In genomic region chr9:35541024-35541423, GRCm38 (mm10) we compare ENCODE assay signal across 22 mouse cellular contexts. TPM values are rescaled to one million over a fixed set of nuclear protein-coding genes. Genes with fewer than 3 reads are reported as not detected.
DNase-seq lines count a peak whose midpoint lies in the region; ATAC-seq and TF ChIP-seq lines count a peak whose summit lies in the region.
"Had no signal": no experiment of that assay in that cellular context is flagged by ENCODE, and none has a peak within 500 bp of the region (broad histone marks: within the 10 kb centered on the region; RNA-seq: fewer than 3 reads in every experiment).

No protein-coding gene starts in this region.

- ATAC-seq in forebrain, embryonic 11.5 days (replicated peaks; ENCODE audit: low FRiP score) = peak; percentile 38; the same call in 1 of the 2 replicates
- no peak for ATAC-seq in forebrain, embryonic 15.5 days (replicated peaks)
- peak; percentile 38; the same call in 1 of the 2 replicates for ATAC-seq in hindbrain, embryonic 13.5 days (ENCODE audit: low FRiP score)
- no peak for ATAC-seq in hindbrain, postnatal 0 days

- DNase-seq in forebrain, embryonic 11.5 days (ENCODE audit: low spot score) = no peak
- DNase-seq in hindbrain, postnatal 0 days (ENCODE audit: low spot score) = no peak
- DNase-seq in testis, postnatal 10 days (ENCODE audit: low spot score) = peak; percentile 33
- DNase-seq in testis, postnatal 14 days (ENCODE audit: low spot score) = no peak
- no peak for DNase-seq in lung, postnatal 4 days

- H3K4me3 ChIP-seq in forebrain, embryonic 11.5 days (ENCODE audit: low read depth, low read length) = no peak overlapping the region
- no peak overlapping the region for H3K4me3 ChIP-seq in forebrain, embryonic 15.5 days
- H3K4me3 ChIP-seq in hindbrain, embryonic 13.5 days = no peak overlapping the region
- no peak overlapping the region for H3K4me3 ChIP-seq in hindbrain, postnatal 0 days (ENCODE audit: low read length)
- H3K4me3 ChIP-seq: heart, embryonic 12.5 days; left cerebral cortex, adult 2 months; liver, embryonic 15.5 days had no signal

- TF ChIP-seq CTCF in hindbrain, postnatal 0 days (IDR thresholded peaks at IDR 0.05; ENCODE audit: low read depth) = no peak

- 86% methylated on average over 5 of the region's 5 CpGs for WGBS in forebrain, embryonic 11.5 days
- WGBS in forebrain, embryonic 15.5 days = 89% methylated on average over 5 of the region's 5 CpGs
- 88% methylated on average over 5 of the region's 5 CpGs for WGBS in hindbrain, embryonic 13.5 days
- 88% methylated on average over 5 of the region's 5 CpGs for WGBS in hindbrain, postnatal 0 days

- no peak overlapping the region for H3K9ac ChIP-seq in forebrain, embryonic 11.5 days (ENCODE audit: low read length)
- H3K9ac ChIP-seq in forebrain, embryonic 15.5 days (replicated peaks) = no peak overlapping the region
- H3K9ac ChIP-seq in hindbrain, embryonic 13.5 days = no peak overlapping the region
- H3K9ac ChIP-seq in hindbrain, postnatal 0 days (replicated peaks; ENCODE audit: low read length) = no peak overlapping the region
- H3K9ac ChIP-seq: heart, embryonic 12.5 days; liver, embryonic 15.5 days had no signal

- H3K27ac ChIP-seq in forebrain, embryonic 11.5 days (ENCODE audit: low read depth, low read length) = no peak overlapping the region
- H3K27ac ChIP-seq in forebrain, embryonic 15.5 days (replicated peaks) = no peak overlapping the region
- no peak overlapping the region for H3K27ac ChIP-seq in hindbrain, embryonic 13.5 days
- no peak overlapping the region for H3K27ac ChIP-seq in hindbrain, postnatal 0 days
- H3K27ac ChIP-seq: left cerebral cortex, adult 2 months; liver, embryonic 15.5 days; macrophage had no signal

- H3K9me3 ChIP-seq in forebrain, embryonic 11.5 days (ENCODE audit: control insufficient read depth, low read length) = no peaks in the 10 kb centered on the region
- H3K9me3 ChIP-seq in forebrain, embryonic 15.5 days = no peaks in the 10 kb centered on the region
- no peaks in the 10 kb centered on the region for H3K9me3 ChIP-seq in hindbrain, embryonic 13.5 days
- H3K9me3 ChIP-seq in hindbrain, postnatal 0 days (ENCODE audit: low read length) = no peaks in the 10 kb centered on the region
- H3K9me3 ChIP-seq: heart, embryonic 12.5 days; liver, embryonic 15.5 days had no signal

- no peak overlapping the region for H3K4me2 ChIP-seq in forebrain, embryonic 11.5 days (ENCODE audit: low read depth, low read length, severe bottlenecking)
- H3K4me2 ChIP-seq in forebrain, embryonic 15.5 days (replicated peaks) = no peak overlapping the region
- no peak overlapping the region for H3K4me2 ChIP-seq in hindbrain, embryonic 13.5 days
- no peak overlapping the region for H3K4me2 ChIP-seq in hindbrain, postnatal 0 days (ENCODE audit: low read depth, low read length)
- H3K4me2 ChIP-seq: heart, embryonic 12.5 days; liver, embryonic 15.5 days had no signal

- H3K36me3 ChIP-seq in forebrain, embryonic 11.5 days (ENCODE audit: control insufficient read depth, insufficient read depth, low read length) = no peaks in the 10 kb centered on the region; the same call in 1 of the 2 replicates
- peaks cover 15% of the 10 kb centered on the region; the same call in 1 of the 2 replicates for H3K36me3 ChIP-seq in forebrain, embryonic 15.5 days
- peaks cover 39% of the 10 kb centered on the region for H3K36me3 ChIP-seq in hindbrain, embryonic 13.5 days
- peaks cover 8% of the 10 kb centered on the region; the same call in 1 of the 2 replicates for H3K36me3 ChIP-seq in hindbrain, postnatal 0 days (ENCODE audit: insufficient read depth, low read length)
- H3K36me3 ChIP-seq: heart, embryonic 12.5 days; liver, embryonic 15.5 days had no signal

- H3K4me1 ChIP-seq in forebrain, embryonic 11.5 days (replicated peaks; ENCODE audit: control insufficient read depth, insufficient read depth, low read length) = no peaks in the 10 kb centered on the region
- H3K4me1 ChIP-seq in forebrain, embryonic 15.5 days = no peaks in the 10 kb centered on the region; the same call in 1 of the 2 replicates
- no peaks in the 10 kb centered on the region for H3K4me1 ChIP-seq in hindbrain, embryonic 13.5 days (replicated peaks)
- no peaks in the 10 kb centered on the region for H3K4me1 ChIP-seq in hindbrain, postnatal 0 days (ENCODE audit: insufficient read depth, low read length)
- H3K4me1 ChIP-seq: liver, embryonic 15.5 days had no signal

- no peaks in the 10 kb centered on the region for H3K27me3 ChIP-seq in forebrain, embryonic 11.5 days (ENCODE audit: control insufficient read depth, insufficient read depth, low read length)
- no peaks in the 10 kb centered on the region for H3K27me3 ChIP-seq in forebrain, embryonic 15.5 days
- H3K27me3 ChIP-seq in hindbrain, embryonic 13.5 days = peaks cover 9% of the 10 kb centered on the region
- H3K27me3 ChIP-seq in hindbrain, postnatal 0 days (ENCODE audit: insufficient read depth, low read length) = no peaks in the 10 kb centered on the region
- H3K27me3 ChIP-seq: liver, embryonic 15.5 days had no signal

RNA-seq across cellular contexts. Expression of gene Ddx25, which starts 17.3 kb away (rescaled TPM):
- 8.2 and 8.8 TPM in 2 replicates for polyA plus RNA-seq in forebrain, embryonic 11.5 days (2014; fragmentation: Nextera tagmentation; extraction: Ambion mirVana)
- 19.6 and 20.1 TPM in 2 replicates for polyA plus RNA-seq in forebrain, embryonic 15.5 days (2015; fragmentation: Nextera tagmentation; extraction: Ambion mirVana)
- polyA plus RNA-seq in hindbrain, embryonic 13.5 days (2015; fragmentation: Nextera tagmentation; extraction: Ambion mirVana) = 23.5 and 24.1 TPM in 2 replicates
- 19.7 and 19.8 TPM in 2 replicates for total RNA-seq in hindbrain, postnatal 0 days (2014; rRNA removed)
- polyA plus RNA-seq in hindbrain, postnatal 0 days (2015; fragmentation: Nextera tagmentation; extraction: Ambion mirVana) = 23.3 and 24.4 TPM in 2 replicates
- total RNA-seq: gastrocnemius, adult 8-10 months had no signal
- polyA plus RNA-seq: macrophage had no signal

RNA-seq across cellular contexts. Expression of gene Pus3, which starts 17.4 kb away (rescaled TPM):
- 21.8 TPM in 2 replicates for polyA plus RNA-seq in forebrain, embryonic 11.5 days (2014; fragmentation: Nextera tagmentation; extraction: Ambion mirVana)
- 18.8 TPM in 2 replicates for polyA plus RNA-seq in forebrain, embryonic 15.5 days (2015; fragmentation: Nextera tagmentation; extraction: Ambion mirVana)
- polyA plus RNA-seq in hindbrain, embryonic 13.5 days (2015; fragmentation: Nextera tagmentation; extraction: Ambion mirVana) = 15.1 and 18.1 TPM in 2 replicates
- 8.3 and 10.2 TPM in 2 replicates for total RNA-seq in hindbrain, postnatal 0 days (2014; rRNA removed)
- polyA plus RNA-seq in hindbrain, postnatal 0 days (2015; fragmentation: Nextera tagmentation; extraction: Ambion mirVana) = 12.2 and 13.7 TPM in 2 replicates

RNA-seq across cellular contexts. Expression of gene Gm1113, which starts 23.0 kb away (rescaled TPM):
- polyA plus RNA-seq in forebrain, embryonic 11.5 days (2014; fragmentation: Nextera tagmentation; extraction: Ambion mirVana) = not detected in 2 replicates
- not detected in 2 replicates for polyA plus RNA-seq in forebrain, embryonic 15.5 days (2015; fragmentation: Nextera tagmentation; extraction: Ambion mirVana)
- not detected in 2 replicates for polyA plus RNA-seq in hindbrain, embryonic 13.5 days (2015; fragmentation: Nextera tagmentation; extraction: Ambion mirVana)
- not detected in 2 replicates for total RNA-seq in hindbrain, postnatal 0 days (2014; rRNA removed)
- not detected in 2 replicates for polyA plus RNA-seq in hindbrain, postnatal 0 days (2015; fragmentation: Nextera tagmentation; extraction: Ambion mirVana)
- total RNA-seq: adrenal gland, postnatal 14 days; gastrocnemius, adult 8-10 months; heart, postnatal 10 days; layer of hippocampus, postnatal 10 days; left cerebral cortex, adult 2 months; left cerebral cortex, postnatal 36 days; midbrain, postnatal 0 days; neutrophil, adult 5-6 weeks had no signal
- polyA plus RNA-seq: cerebellum, adult 2 months; gonadal fat pad, adult 2 months; heart, embryonic 12.5 days; liver, embryonic 15.5 days; lung, embryonic 16.5 days; macrophage; midbrain, postnatal 0 days; small intestine, adult 2 months had no signal

RNA-seq across cellular contexts. Expression of gene Pate2, which starts 29.1 kb away (rescaled TPM):
- 0.75 and 1.0 TPM in 2 replicates for polyA plus RNA-seq in forebrain, embryonic 11.5 days (2014; fragmentation: Nextera tagmentation; extraction: Ambion mirVana)
- 1.1 and 1.6 TPM in 2 replicates for polyA plus RNA-seq in forebrain, embryonic 15.5 days (2015; fragmentation: Nextera tagmentation; extraction: Ambion mirVana)
- polyA plus RNA-seq in hindbrain, embryonic 13.5 days (2015; fragmentation: Nextera tagmentation; extraction: Ambion mirVana) = 1.5 and 2.2 TPM in 2 replicates
- 0.47 and 0.79 TPM in 2 replicates for total RNA-seq in hindbrain, postnatal 0 days (2014; rRNA removed)
- polyA plus RNA-seq in hindbrain, postnatal 0 days (2015; fragmentation: Nextera tagmentation; extraction: Ambion mirVana) = 0.41 and 0.67 TPM in 2 replicates
- total RNA-seq: adrenal gland, postnatal 14 days; gastrocnemius, adult 8-10 months; neutrophil, adult 5-6 weeks had no signal
- polyA plus RNA-seq: macrophage had no signal

RNA-seq across cellular contexts. Expression of gene Hyls1, which starts 29.2 kb away (rescaled TPM):
- 31.1 and 34.2 TPM in 2 replicates for polyA plus RNA-seq in forebrain, embryonic 11.5 days (2014; fragmentation: Nextera tagmentation; extraction: Ambion mirVana)
- 23.6 and 26.8 TPM in 2 replicates for polyA plus RNA-seq in forebrain, embryonic 15.5 days (2015; fragmentation: Nextera tagmentation; extraction: Ambion mirVana)
- 19.7 and 21.3 TPM in 2 replicates for polyA plus RNA-seq in hindbrain, embryonic 13.5 days (2015; fragmentation: Nextera tagmentation; extraction: Ambion mirVana)
- total RNA-seq in hindbrain, postnatal 0 days (2014; rRNA removed) = 9.6 and 9.7 TPM in 2 replicates
- polyA plus RNA-seq in hindbrain, postnatal 0 days (2015; fragmentation: Nextera tagmentation; extraction: Ambion mirVana) = 9.5 and 11.8 TPM in 2 replicates

Comparison
In these comparisons a context has a peak if more than half of its experiments do, and no peak if none do; other contexts are left out.
1. ATAC-seq: peak in forebrain, embryonic 11.5 days (single experiment) and hindbrain, embryonic 13.5 days (single experiment); none in forebrain, embryonic 15.5 days (single experiment) and hindbrain, postnatal 0 days (single experiment).